Mouse (Mus musculus): ENCODE data around the gene Kcnk13. TPM values are rescaled to one million over a fixed set of nuclear protein-coding genes. Genes with fewer than 3 reads are reported as not detected.
A peak's percentile ranks its signal among the peaks of the same experiment; 100 is the strongest.

Kcnk13 gene
- polyA plus RNA-seq, 1 experiment from 2014 or later: 0.46 TPM

GRCm38 (mm10) chr12:99938476-99938875 lies 25.8 kb upstream of the Kcnk13 start:
- ATAC-seq (ENCODE audit: low read depth) (no peak), DNase-seq (no peak)
- Histone ChIP-seq H3K27ac (no peak overlapping the region), H3K27me3 (no peaks in the 10 kb centered on the region), H3K4me2 (no peak overlapping the region), H3K9me3 (replicated peaks) (no peaks in the 10 kb centered on the region), H3K9ac (no peak overlapping the region), H3K4me1 (replicated peaks) (0 out of 2 replicates have a peak, but pooled peaks cover 6% of the 10 kb centered on the region), H3K4me3 (replicated peaks) (no peak overlapping the region), H3K36me3 (peaks cover 21% of the 10 kb centered on the region)
- whole genome bisulfite sequencing (ENCODE audit: insufficient replicate concordance): 77% methylated on average over 4 of the region's 4 CpGs

- H3K27me3 ChIP-seq: no peaks in the 10 kb centered on the region
- 80% methylated on average over 6 of the region's 6 CpGs for WGBS (ENCODE audit: insufficient replicate concordance)
- no peak overlapping the region for H3K9ac ChIP-seq
- no peak overlapping the region for H3K4me3 ChIP-seq (replicated peaks)
- ATAC-seq (ENCODE audit: low read depth) (no peak), DNase-seq (no peak)
- H3K4me1 ChIP-seq (replicated peaks): 0 out of 2 replicates have a peak, but pooled peaks cover 6% of the 10 kb centered on the region
- no peak overlapping the region for H3K4me2 ChIP-seq
- peaks cover 26% of the 10 kb centered on the region for H3K36me3 ChIP-seq
- H3K9me3 ChIP-seq (replicated peaks): no peaks in the 10 kb centered on the region
- H3K27ac ChIP-seq: no peak overlapping the region
Observed at GRCm38 (mm10) chr12:99939179-99939578, 25.1 kb upstream of the Kcnk13 start.

- H3K9me3 ChIP-seq (replicated peaks): no peaks in the 10 kb centered on the region
- no peak overlapping the region for H3K27ac ChIP-seq
- H3K4me2 ChIP-seq: no peak overlapping the region
- 0 out of 2 replicates have a peak, but pooled peaks cover 6% of the 10 kb centered on the region for H3K4me1 ChIP-seq (replicated peaks)
- H3K36me3 ChIP-seq: peaks cover 19% of the 10 kb centered on the region; the same call in 1 of the 2 replicates
- 77% methylated on average over 7 of the region's 7 CpGs for WGBS (ENCODE audit: insufficient replicate concordance)
- ATAC-seq (ENCODE audit: low read depth) (no peak), DNase-seq (no peak)
- no peaks in the 10 kb centered on the region for H3K27me3 ChIP-seq
- H3K9ac ChIP-seq: no peak overlapping the region
- no peak overlapping the region for H3K4me3 ChIP-seq (replicated peaks)
Observed at GRCm38 (mm10) chr12:99940704-99941103, 23.6 kb upstream of the Kcnk13 start.

- no peak for DNase-seq
- Histone ChIP-seq H3K27me3 (no peaks in the 10 kb centered on the region), H3K4me3 (replicated peaks) (no peak overlapping the region), H3K4me2 (no peak overlapping the region), H3K36me3 (peaks cover 21% of the 10 kb centered on the region; the same call in 1 of the 2 replicates), H3K27ac (no peak overlapping the region), H3K9ac (no peak overlapping the region), H3K4me1 (replicated peaks) (0 out of 2 replicates have a peak, but pooled peaks cover 6% of the 10 kb centered on the region), H3K9me3 (replicated peaks) (no peaks in the 10 kb centered on the region)
- ATAC-seq (ENCODE audit: low read depth): no peak
- WGBS (ENCODE audit: insufficient replicate concordance): 45% methylated on average over 8 of the region's 8 CpGs
Observed at GRCm38 (mm10) chr12:99942441-99942840, 21.9 kb upstream of the Kcnk13 start.

GRCm38 (mm10) chr12:99952928-99953327 lies 11.4 kb upstream of the Kcnk13 start:
- 61% methylated on average over 7 of the region's 7 CpGs for WGBS (ENCODE audit: insufficient replicate concordance)

GRCm38 (mm10) chr12:99956411-99956810 lies 7.9 kb upstream of the Kcnk13 start:
- 31% methylated on average over 7 of the region's 7 CpGs for WGBS (ENCODE audit: insufficient replicate concordance)
- Histone ChIP-seq H3K4me3 (replicated peaks) (no peak overlapping the region), H3K4me2 (no peak overlapping the region), H3K4me1 (replicated peaks) (peaks cover 15% of the 10 kb centered on the region), H3K9ac (no peak overlapping the region), H3K27ac (no peak overlapping the region), H3K36me3 (no peaks in the 10 kb centered on the region), H3K27me3 (peaks cover 3% of the 10 kb centered on the region; the same call in 1 of the 2 replicates), H3K9me3 (replicated peaks) (no peaks in the 10 kb centered on the region)
- no peak for DNase-seq
- ATAC-seq (ENCODE audit: low read depth): no peak

More at GRCm38 (mm10) chr12:99952928-99953327, 11.4 kb upstream of the Kcnk13 start:
- Histone ChIP-seq H3K27me3 (no peaks in the 10 kb centered on the region), H3K4me3 (replicated peaks) (no peak overlapping the region), H3K9ac (no peak overlapping the region), H3K36me3 (0 out of 2 replicates have a peak, but pooled peaks cover 3% of the 10 kb centered on the region), H3K4me2 (no peak overlapping the region), H3K4me1 (replicated peaks) (no peaks in the 10 kb centered on the region), H3K9me3 (replicated peaks) (no peaks in the 10 kb centered on the region), H3K27ac (no peak overlapping the region)
- ATAC-seq (ENCODE audit: low read depth) (no peak), DNase-seq (no peak)

GRCm38 (mm10) chr12:99958068-99959060 lies 5.9 kb upstream of the Kcnk13 start:
- no peak overlapping the region for H3K27ac ChIP-seq

GRCm38 (mm10) chr12:99959291-99959690 lies 5.0 kb upstream of the Kcnk13 start:
- Histone ChIP-seq H3K9me3 (replicated peaks) (no peaks in the 10 kb centered on the region), H3K9ac (no peak overlapping the region)

More at GRCm38 (mm10) chr12:99958068-99959060, 5.9 kb upstream of the Kcnk13 start:
- peaks cover 15% of the 10 kb centered on the region for H3K4me1 ChIP-seq (replicated peaks)
- H3K36me3 ChIP-seq: no peaks in the 10 kb centered on the region
- no peak overlapping the region for H3K4me3 ChIP-seq (replicated peaks)
- no peak overlapping the region for H3K9ac ChIP-seq
- no peak overlapping the region for H3K4me2 ChIP-seq
- H3K9me3 ChIP-seq (replicated peaks): no peaks in the 10 kb centered on the region
- DNase-seq (no peak), ATAC-seq (ENCODE audit: low read depth) (no peak)
- 70% methylated on average over 9 of the region's 9 CpGs for WGBS (ENCODE audit: insufficient replicate concordance)
- peaks cover 8% of the 10 kb centered on the region for H3K27me3 ChIP-seq

GRCm38 (mm10) chr12:99959930-99960329 lies 4.4 kb upstream of the Kcnk13 start:
- Histone ChIP-seq H3K4me2 (no peak overlapping the region), H3K4me3 (replicated peaks) (no peak overlapping the region), H3K27ac (no peak overlapping the region), H3K9me3 (replicated peaks) (no peaks in the 10 kb centered on the region), H3K27me3 (peaks cover 24% of the 10 kb centered on the region), H3K36me3 (no peaks in the 10 kb centered on the region), H3K4me1 (replicated peaks) (peaks cover 21% of the 10 kb centered on the region), H3K9ac (no peak overlapping the region)
- ATAC-seq (ENCODE audit: low read depth) (peak; percentile 24; the same call in 1 of the 2 replicates), DNase-seq (no peak)
- 28% methylated on average over 10 of the region's 10 CpGs for WGBS (ENCODE audit: insufficient replicate concordance)

More at GRCm38 (mm10) chr12:99959291-99959690, 5.0 kb upstream of the Kcnk13 start:
- peaks cover 15% of the 10 kb centered on the region for H3K4me1 ChIP-seq (replicated peaks)
- H3K4me3 ChIP-seq (replicated peaks): no peak overlapping the region
- H3K36me3 ChIP-seq: no peaks in the 10 kb centered on the region
- H3K27me3 ChIP-seq: peaks cover 18% of the 10 kb centered on the region
- H3K4me2 ChIP-seq: no peak overlapping the region
- ATAC-seq (ENCODE audit: low read depth) (no peak), DNase-seq (no peak)
- H3K27ac ChIP-seq: no peak overlapping the region

- Histone ChIP-seq H3K4me3 (replicated peaks) (no peak overlapping the region), H3K27ac (no peak overlapping the region), H3K36me3 (no peaks in the 10 kb centered on the region), H3K27me3 (peaks cover 32% of the 10 kb centered on the region), H3K9ac (no peak overlapping the region), H3K9me3 (replicated peaks) (no peaks in the 10 kb centered on the region), H3K4me2 (0 out of 2 replicates have a peak overlapping the region, but pooled peaks have one; percentile 0), H3K4me1 (replicated peaks) (peaks cover 24% of the 10 kb centered on the region)
- WGBS (ENCODE audit: insufficient replicate concordance): 44% methylated on average over 7 of the region's 7 CpGs
- no peak for DNase-seq
- no peak for ATAC-seq (ENCODE audit: low read depth)
Observed at GRCm38 (mm10) chr12:99960675-99961074, 3.6 kb upstream of the Kcnk13 start.

GRCm38 (mm10) chr12:99965203-99966115 lies 1.2 kb downstream of the Kcnk13 start:
- Histone ChIP-seq H3K9ac (no peak overlapping the region), H3K4me2 (peak overlapping the region; percentile 66), H3K27ac (no peak overlapping the region), H3K4me1 (replicated peaks) (peaks cover 17% of the 10 kb centered on the region), H3K9me3 (replicated peaks) (no peaks in the 10 kb centered on the region), H3K27me3 (peaks cover 76% of the 10 kb centered on the region), H3K36me3 (no peaks in the 10 kb centered on the region), H3K4me3 (replicated peaks) (peak overlapping the region; percentile 46)
- DNase-seq (no peak), ATAC-seq (ENCODE audit: low read depth) (peak; percentile 8; the same call in 1 of the 2 replicates)
- 1% methylated on average over 77 of the region's 77 CpGs for WGBS (ENCODE audit: insufficient replicate concordance)
